Mouse (Mus musculus): ENCODE measurements around the gene Fam187a.

- TF ChIP-seq CTCF (IDR thresholded peaks at IDR 0.05; ENCODE audit: control insufficient read depth, insufficient read depth, low read length): no peak
- TF ChIP-seq POLR2A (IDR thresholded peaks at IDR 0.05; ENCODE audit: borderline replicate concordance, control insufficient read depth, low read depth, low read length): no peak
Measured at GRCm38 (mm10) chr11:102835549-102835948, 49.4 kb upstream of the Fam187a start, which contains the start of gene Higd1b.

All from bone marrow, adult 2 months (tissue).